Mouse (Mus musculus) E14TG2a.4 (cell line): ENCODE measurements around the gene Pkd1.

ENCODE experiments used
- CTCF ChIP-seq: conservative IDR thresholded peaks from 2 replicates; pipeline ENCODE4 v1.5.1; 2014; ENCODE audit warnings: low read length
- NANOG ChIP-seq: IDR thresholded peaks from 2 replicates; pipeline ENCODE4 v1.6.1; 2014; ENCODE audit warnings: borderline replicate concordance, low read length, mixed read lengths

GRCm38 (mm10) chr17:24535300-24535699 is 14.3 kb upstream of the Pkd1 start:
- no peak for TF ChIP-seq CTCF
- TF ChIP-seq NANOG, result no peak
